Mouse (Mus musculus): Measurements from ENCODE around the gene Atp6v1e1. TPM values are rescaled to one million over a fixed set of nuclear protein-coding genes. Genes with fewer than 3 reads are reported as not detected.

Gene Atp6v1e1
- polyA plus RNA-seq, 2 experiments: 75.7 to 114 TPM

DNA sequence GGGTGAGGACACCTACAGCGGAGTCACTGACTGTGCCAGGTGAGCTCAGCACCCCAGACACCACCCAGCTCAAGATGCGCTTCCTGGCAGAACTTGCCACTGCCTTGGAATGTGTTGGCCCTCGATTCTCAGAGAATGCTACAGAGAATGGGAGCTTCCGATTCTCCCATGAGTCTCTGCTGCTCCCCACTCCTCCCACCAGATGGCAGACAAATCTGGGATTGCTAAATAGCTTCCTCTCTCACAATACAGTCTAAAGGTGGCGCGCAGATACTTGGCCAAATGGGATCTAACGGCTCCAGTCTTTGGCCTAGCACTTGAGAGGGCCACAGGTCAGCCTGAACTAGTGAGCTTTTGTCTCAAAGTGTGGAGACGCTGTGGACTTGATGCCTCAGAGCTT, 29.6 kb downstream of the Atp6v1e1 start:
- WGBS: 85% methylated on average over 8 of the region's 8 CpGs
- ATAC-seq (ENCODE audit: low FRiP score, low read depth): no peak
- TF ChIP-seq POLR2A (IDR thresholded peaks at IDR 0.05; ENCODE audit: borderline replicate concordance, extremely low read depth, insufficient read depth, insufficient read length): no peak
- H3K27ac ChIP-seq (replicated peaks; ENCODE audit: low read depth, low read length): no peak overlapping the region
- DNase-seq (ENCODE audit: low spot score): no peak
- H3K4me2 ChIP-seq (replicated peaks; ENCODE audit: low read depth, low read length, severe bottlenecking): no peak overlapping the region
- H3K9ac ChIP-seq (ENCODE audit: low read depth, low read length, severe bottlenecking): no peak overlapping the region
- H3K36me3 ChIP-seq (ENCODE audit: control insufficient read depth, insufficient read depth, low read length): peaks cover 60% of the 10 kb centered on the region
- H3K9me3 ChIP-seq (ENCODE audit: control insufficient read depth, low read length): no peaks in the 10 kb centered on the region
- H3K27me3 ChIP-seq (ENCODE audit: control insufficient read depth, insufficient read depth, low read length): no peaks in the 10 kb centered on the region
- H3K4me1 ChIP-seq (ENCODE audit: control insufficient read depth, insufficient read depth, low read length): no peaks in the 10 kb centered on the region
- H3K4me3 ChIP-seq (replicated peaks; ENCODE audit: low read length): no peak overlapping the region

DNA sequence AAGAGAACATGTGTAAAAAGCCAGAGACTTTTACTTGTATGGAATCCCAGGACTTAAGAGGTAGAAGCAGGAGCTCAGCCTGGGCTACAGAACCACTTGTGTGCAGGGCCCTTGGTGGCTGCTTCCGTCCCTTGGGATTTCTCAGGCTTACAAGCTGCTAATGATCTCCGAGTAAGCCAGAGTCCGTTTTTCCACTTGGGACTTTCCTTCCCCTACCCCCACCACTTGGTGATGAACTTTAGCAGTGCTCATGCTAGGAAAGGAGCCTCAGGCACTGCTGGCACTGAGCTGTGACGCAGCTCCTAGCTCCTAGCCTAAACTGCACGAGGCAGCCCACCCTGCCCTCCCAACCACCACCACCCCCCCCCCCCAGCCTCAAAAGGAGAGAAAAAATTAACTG, 31.9 kb downstream of the Atp6v1e1 start:
- DNase-seq (ENCODE audit: low spot score) (no peak), ATAC-seq (ENCODE audit: low FRiP score, low read depth) (no peak)
- H3K4me3 ChIP-seq (replicated peaks; ENCODE audit: low read length): no peak overlapping the region
- no peak overlapping the region for H3K4me2 ChIP-seq (replicated peaks; ENCODE audit: low read depth, low read length, severe bottlenecking)
- H3K9me3 ChIP-seq (ENCODE audit: control insufficient read depth, low read length): no peaks in the 10 kb centered on the region
- TF ChIP-seq POLR2A (IDR thresholded peaks at IDR 0.05; ENCODE audit: borderline replicate concordance, extremely low read depth, insufficient read depth, insufficient read length): no peak
- H3K36me3 ChIP-seq (ENCODE audit: control insufficient read depth, insufficient read depth, low read length): peaks cover 38% of the 10 kb centered on the region
- 34% methylated on average over 5 of the region's 5 CpGs for WGBS
- no peak overlapping the region for H3K9ac ChIP-seq (ENCODE audit: low read depth, low read length, severe bottlenecking)
- no peak overlapping the region for H3K27ac ChIP-seq (replicated peaks; ENCODE audit: low read depth, low read length)
- H3K4me1 ChIP-seq (ENCODE audit: control insufficient read depth, insufficient read depth, low read length): no peaks in the 10 kb centered on the region
- H3K27me3 ChIP-seq (ENCODE audit: control insufficient read depth, insufficient read depth, low read length): no peaks in the 10 kb centered on the region

DNA sequence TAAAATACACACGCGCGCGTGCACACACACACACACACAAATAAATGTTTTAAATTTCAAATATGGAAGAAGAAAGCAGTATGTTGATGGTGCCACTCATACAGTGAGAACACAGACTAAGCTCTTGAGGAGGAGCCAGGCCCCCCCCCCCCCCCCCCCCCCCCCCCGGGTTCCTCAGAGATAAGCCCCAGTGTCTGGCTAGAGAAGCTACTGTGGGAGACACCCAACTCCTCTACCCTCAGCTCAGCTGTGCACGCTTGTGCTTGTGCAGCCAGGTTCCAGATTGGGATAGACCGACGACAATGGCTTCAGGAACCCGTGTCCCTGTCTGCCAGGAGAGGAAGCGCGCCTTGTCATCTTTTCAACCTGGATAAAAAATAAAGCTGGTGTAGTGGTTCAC, 32.4 kb downstream of the Atp6v1e1 start:
- no peak overlapping the region for H3K27ac ChIP-seq (replicated peaks; ENCODE audit: low read depth, low read length)
- 91% methylated on average over 11 of the region's 11 CpGs for WGBS
- no peak for TF ChIP-seq POLR2A (IDR thresholded peaks at IDR 0.05; ENCODE audit: borderline replicate concordance, extremely low read depth, insufficient read depth, insufficient read length)
- no peak overlapping the region for H3K4me3 ChIP-seq (replicated peaks; ENCODE audit: low read length)
- H3K27me3 ChIP-seq (ENCODE audit: control insufficient read depth, insufficient read depth, low read length): no peaks in the 10 kb centered on the region
- no peak for DNase-seq (ENCODE audit: low spot score)
- no peak overlapping the region for H3K4me2 ChIP-seq (replicated peaks; ENCODE audit: low read depth, low read length, severe bottlenecking)
- H3K9ac ChIP-seq (ENCODE audit: low read depth, low read length, severe bottlenecking): no peak overlapping the region
- H3K4me1 ChIP-seq (ENCODE audit: control insufficient read depth, insufficient read depth, low read length): no peaks in the 10 kb centered on the region
- ATAC-seq (ENCODE audit: low FRiP score, low read depth): no peak
- H3K9me3 ChIP-seq (ENCODE audit: control insufficient read depth, low read length): no peaks in the 10 kb centered on the region
- H3K36me3 ChIP-seq (ENCODE audit: control insufficient read depth, insufficient read depth, low read length): peaks cover 32% of the 10 kb centered on the region

- no peaks in the 10 kb centered on the region for H3K9me3 ChIP-seq (ENCODE audit: control insufficient read depth, low read length)
- H3K27me3 ChIP-seq (ENCODE audit: control insufficient read depth, insufficient read depth, low read length): no peaks in the 10 kb centered on the region
- H3K27ac ChIP-seq (replicated peaks; ENCODE audit: low read depth, low read length): no peak overlapping the region
- no peak for ATAC-seq (ENCODE audit: low FRiP score, low read depth)
- H3K36me3 ChIP-seq (ENCODE audit: control insufficient read depth, insufficient read depth, low read length): peaks cover 20% of the 10 kb centered on the region
- no peak for TF ChIP-seq POLR2A (IDR thresholded peaks at IDR 0.05; ENCODE audit: borderline replicate concordance, extremely low read depth, insufficient read depth, insufficient read length)
- H3K4me2 ChIP-seq (replicated peaks; ENCODE audit: low read depth, low read length, severe bottlenecking): no peak overlapping the region
- H3K4me1 ChIP-seq (ENCODE audit: control insufficient read depth, insufficient read depth, low read length): no peaks in the 10 kb centered on the region
- peak; percentile 44 for DNase-seq (ENCODE audit: low spot score)
- no peak overlapping the region for H3K4me3 ChIP-seq (replicated peaks; ENCODE audit: low read length)
- H3K9ac ChIP-seq (ENCODE audit: low read depth, low read length, severe bottlenecking): no peak overlapping the region
Measured at GRCm38 (mm10) chr6:120788904-120789303, 33.7 kb downstream of the Atp6v1e1 start.

DNA sequence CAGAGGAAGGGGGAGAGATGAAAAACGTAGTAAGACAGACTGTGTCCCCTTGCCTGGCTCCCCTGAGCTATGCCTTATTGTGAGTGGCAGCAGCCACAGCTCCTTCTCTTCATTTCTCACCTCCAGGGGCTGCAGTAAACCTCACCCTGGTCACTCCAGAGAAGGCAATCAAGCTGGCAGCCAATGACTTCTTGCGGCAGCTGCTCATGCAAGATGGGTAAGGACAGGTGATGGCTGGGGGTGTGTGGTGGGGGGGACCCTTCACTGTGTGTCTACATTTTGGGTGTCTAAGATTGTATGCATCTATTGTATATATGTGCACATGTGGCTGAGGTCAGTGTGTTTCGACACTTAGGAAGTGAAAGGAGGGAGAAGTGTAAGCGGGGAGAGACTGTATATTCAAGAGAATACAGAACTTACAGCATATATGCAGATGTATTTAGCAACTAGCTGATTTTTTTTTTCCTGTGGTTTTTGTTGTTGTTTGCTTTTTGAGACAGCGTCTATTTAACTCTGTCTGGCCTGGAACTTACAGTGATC, 34.5 kb downstream of the Atp6v1e1 start:
- Histone ChIP-seq H3K4me2 (replicated peaks; ENCODE audit: low read depth, low read length, severe bottlenecking) (no peak overlapping the region), H3K4me3 (replicated peaks; ENCODE audit: low read length) (no peak overlapping the region), H3K9ac (ENCODE audit: low read depth, low read length, severe bottlenecking) (no peak overlapping the region), H3K36me3 (ENCODE audit: control insufficient read depth, insufficient read depth, low read length) (peaks cover 12% of the 10 kb centered on the region), H3K9me3 (ENCODE audit: control insufficient read depth, low read length) (no peaks in the 10 kb centered on the region), H3K4me1 (ENCODE audit: control insufficient read depth, insufficient read depth, low read length) (no peaks in the 10 kb centered on the region), H3K27ac (replicated peaks; ENCODE audit: low read depth, low read length) (no peak overlapping the region), H3K27me3 (ENCODE audit: control insufficient read depth, insufficient read depth, low read length) (no peaks in the 10 kb centered on the region)
- TF ChIP-seq POLR2A (IDR thresholded peaks at IDR 0.05; ENCODE audit: borderline replicate concordance, extremely low read depth, insufficient read depth, insufficient read length): no peak
- DNase-seq (ENCODE audit: low spot score) (no peak), ATAC-seq (ENCODE audit: low FRiP score, low read depth) (no peak)
- WGBS: 69% methylated on average over 5 of the region's 5 CpGs

GRCm38 (mm10) chr6:120784351-120784750, 38.2 kb downstream of the Atp6v1e1 start:
- WGBS: 58% methylated on average over 7 of the region's 7 CpGs
- H3K9me3 ChIP-seq (ENCODE audit: control insufficient read depth, low read length): no peaks in the 10 kb centered on the region
- H3K9ac ChIP-seq (ENCODE audit: low read depth, low read length, severe bottlenecking): no peak overlapping the region
- no peak overlapping the region for H3K4me3 ChIP-seq (replicated peaks; ENCODE audit: low read length)
- ATAC-seq (ENCODE audit: low FRiP score, low read depth) (no peak), DNase-seq (ENCODE audit: low spot score) (no peak)
- H3K36me3 ChIP-seq (ENCODE audit: control insufficient read depth, insufficient read depth, low read length): no peaks in the 10 kb centered on the region
- no peaks in the 10 kb centered on the region for H3K4me1 ChIP-seq (ENCODE audit: control insufficient read depth, insufficient read depth, low read length)
- H3K27ac ChIP-seq (replicated peaks; ENCODE audit: low read depth, low read length): no peak overlapping the region
- H3K27me3 ChIP-seq (ENCODE audit: control insufficient read depth, insufficient read depth, low read length): no peaks in the 10 kb centered on the region
- TF ChIP-seq POLR2A (IDR thresholded peaks at IDR 0.05; ENCODE audit: borderline replicate concordance, extremely low read depth, insufficient read depth, insufficient read length): no peak
- no peak overlapping the region for H3K4me2 ChIP-seq (replicated peaks; ENCODE audit: low read depth, low read length, severe bottlenecking)

Data from limb, embryonic 14.5 days (tissue).